Mouse (Mus musculus): Measurements from ENCODE around the gene Ugt8a.

Ugt8a gene

GRCm38 (mm10) chr3:125861601-125862000 lies 76.8 kb downstream of the Ugt8a start:
- no peak for DNase-seq (ENCODE audit: low spot score)

DNA sequence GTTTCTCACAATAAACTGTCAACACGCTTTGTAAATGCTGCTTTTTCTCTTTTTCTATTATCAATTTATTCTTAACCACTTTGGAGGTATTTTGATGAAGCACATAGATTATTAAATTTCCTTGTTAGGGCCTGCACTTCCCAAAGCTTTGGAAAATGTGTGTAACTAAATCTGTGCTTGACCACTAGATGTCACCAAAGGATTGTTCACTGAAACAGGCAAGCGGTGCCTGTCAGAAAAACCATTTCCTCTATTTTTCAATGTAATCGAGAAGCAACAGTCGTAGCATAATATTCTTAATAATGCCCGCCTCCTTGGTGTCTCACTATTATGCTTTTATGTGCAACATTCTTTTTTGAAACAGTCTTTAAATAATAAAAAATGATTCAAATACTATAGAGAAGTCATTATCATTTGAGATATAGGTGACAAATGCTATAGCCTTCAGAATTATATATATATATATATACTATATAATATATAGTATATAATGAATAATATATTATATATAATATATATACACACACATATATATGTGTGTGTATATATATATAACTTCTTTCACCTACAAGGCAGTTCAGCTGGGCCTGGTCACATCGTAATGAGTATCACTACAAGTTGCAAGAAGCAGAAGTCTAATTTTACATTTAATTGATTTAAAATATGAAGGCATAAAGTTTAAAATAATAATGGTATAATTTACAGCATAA lies 89.1 kb downstream of the Ugt8a start:
- DNase-seq (ENCODE audit: low spot score) = peak; percentile 80

- DNase-seq (ENCODE audit: low spot score) = no peak
Observed at GRCm38 (mm10) chr3:125828051-125828450, 110.4 kb downstream of the Ugt8a start.

DNA sequence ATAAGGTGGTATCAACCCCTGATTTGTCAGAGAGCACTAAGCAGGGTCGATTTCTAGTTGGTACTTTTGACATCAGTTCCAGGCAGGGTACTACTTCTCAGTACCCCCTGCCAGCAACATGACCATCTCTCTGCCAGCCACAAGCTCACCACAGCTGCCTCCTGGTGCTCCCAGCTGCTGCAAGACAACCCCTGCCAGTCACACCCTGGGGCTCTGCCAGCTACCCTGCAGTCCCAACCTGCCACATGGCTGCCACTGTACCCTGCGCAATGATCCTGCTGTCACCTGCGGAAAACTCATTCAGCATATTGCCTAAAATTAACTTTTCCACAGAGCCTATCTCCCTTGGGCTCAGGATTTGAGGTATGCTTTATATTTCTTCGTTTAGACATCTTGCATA lies 111.2 kb downstream of the Ugt8a start:
- no peak for DNase-seq (ENCODE audit: low spot score)

DNA sequence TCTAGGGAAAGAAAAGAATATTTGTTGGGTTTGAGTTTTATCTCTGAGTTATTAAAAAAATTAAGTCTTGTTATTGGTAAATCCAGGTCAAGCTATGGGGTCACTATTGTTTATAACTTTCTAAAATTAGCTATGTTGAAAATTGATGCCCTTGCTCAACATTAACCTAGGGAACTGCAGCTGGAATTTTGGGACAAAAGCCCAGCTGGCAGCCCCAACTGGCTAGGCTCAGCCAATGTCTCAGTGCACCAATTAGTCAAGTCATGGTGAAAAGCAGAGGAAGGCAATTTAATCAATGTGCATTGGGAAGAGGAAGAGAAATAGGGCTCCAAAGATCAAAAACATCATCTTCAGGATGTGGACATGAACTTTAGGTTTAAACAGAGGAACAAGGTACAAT lies 118.7 kb downstream of the Ugt8a start:
- DNase-seq (ENCODE audit: low spot score) = peak; percentile 37

Data from retina, embryonic 14.5 days (tissue).